Mouse (Mus musculus): ENCODE data around the gene Trim54.

The Trim54 gene

GRCm38 (mm10) chr5:31108000-31108490 lies 8.5 kb upstream of the Trim54 start, which contains the start of gene Slc30a3:
Slc30a3 (minus strand) TSS chr5:31108237.
- DNase-seq: no peak

- DNase-seq: no peak
Observed at GRCm38 (mm10) chr5:31110781-31111180, 5.7 kb upstream of the Trim54 start.

GRCm38 (mm10) chr5:31116912-31117311 lies 400 bp downstream of the Trim54 start:
- DNase-seq: no peak

DNA sequence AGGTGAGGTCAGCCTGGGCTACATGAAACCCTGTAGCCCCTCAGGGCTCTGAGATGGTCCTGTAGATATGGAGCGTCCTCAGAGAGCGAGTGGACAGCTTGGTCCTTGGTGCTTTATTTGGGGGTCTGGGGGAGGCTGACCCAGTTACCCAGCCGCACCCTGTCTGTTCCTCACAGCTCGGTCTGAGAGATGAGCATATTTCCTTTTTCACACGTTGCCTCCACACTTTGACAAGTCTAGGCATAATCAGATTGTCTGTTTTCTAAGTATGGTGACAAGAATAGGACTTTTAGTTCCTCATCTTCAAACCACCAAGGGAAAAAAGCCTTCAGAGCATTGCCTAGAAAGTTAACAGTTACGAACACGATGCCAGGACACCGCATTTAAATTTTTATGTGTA lies 4.6 kb downstream of the Trim54 start:
- no peak for DNase-seq

DNA sequence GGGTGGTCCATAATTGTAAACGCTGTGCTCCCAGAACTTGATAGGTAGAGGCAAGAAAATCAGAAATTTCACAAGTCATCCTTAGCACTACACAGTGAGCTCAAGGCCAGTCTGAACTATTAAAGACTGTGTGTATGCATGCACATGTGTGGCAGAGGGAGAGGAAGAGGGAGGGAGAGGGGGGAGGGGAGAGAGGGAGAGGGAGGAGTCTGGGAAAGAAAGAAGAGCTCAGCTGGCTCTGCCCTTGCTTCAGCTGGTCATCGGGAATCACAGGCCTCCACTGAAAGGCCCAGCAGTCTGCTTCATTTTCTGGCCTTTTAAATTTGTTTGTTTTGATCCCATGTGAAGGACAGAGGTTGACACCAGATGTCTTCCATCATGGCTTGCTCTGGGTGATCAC lies 7.0 kb downstream of the Trim54 start:
- no peak for DNase-seq

GRCm38 (mm10) chr5:31126050-31126449 lies 9.5 kb downstream of the Trim54 start:
- DNase-seq: no peak

GRCm38 (mm10) chr5:31136730-31137424 lies 20.4 kb downstream of the Trim54 start:
- no peak for DNase-seq

DNA sequence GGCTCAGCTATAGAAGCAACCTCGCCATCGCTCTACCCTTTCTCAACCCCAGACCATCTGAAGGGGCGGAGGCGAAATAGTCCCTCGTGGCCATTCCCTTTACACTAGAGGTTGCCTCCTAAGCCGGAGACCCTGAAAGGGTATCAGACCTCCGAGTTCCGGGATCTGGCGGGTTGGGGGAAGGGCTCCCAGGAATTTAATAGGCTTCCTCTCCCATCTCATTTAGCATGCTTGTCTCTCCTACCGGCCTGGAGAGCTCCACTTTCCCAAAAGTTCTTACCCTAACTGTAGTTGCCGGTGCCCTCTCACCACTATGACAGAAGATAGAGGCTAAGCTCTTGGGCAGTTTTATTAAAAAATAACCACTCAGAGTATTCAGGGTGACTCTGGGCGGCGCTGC lies 21.1 kb downstream of the Trim54 start:
- DNase-seq: no peak

- DNase-seq: no peak
Observed at GRCm38 (mm10) chr5:31138241-31138967, 21.9 kb downstream of the Trim54 start, which contains the start of gene Ucn. Ucn (minus strand) TSS chr5:31138829.

DNA sequence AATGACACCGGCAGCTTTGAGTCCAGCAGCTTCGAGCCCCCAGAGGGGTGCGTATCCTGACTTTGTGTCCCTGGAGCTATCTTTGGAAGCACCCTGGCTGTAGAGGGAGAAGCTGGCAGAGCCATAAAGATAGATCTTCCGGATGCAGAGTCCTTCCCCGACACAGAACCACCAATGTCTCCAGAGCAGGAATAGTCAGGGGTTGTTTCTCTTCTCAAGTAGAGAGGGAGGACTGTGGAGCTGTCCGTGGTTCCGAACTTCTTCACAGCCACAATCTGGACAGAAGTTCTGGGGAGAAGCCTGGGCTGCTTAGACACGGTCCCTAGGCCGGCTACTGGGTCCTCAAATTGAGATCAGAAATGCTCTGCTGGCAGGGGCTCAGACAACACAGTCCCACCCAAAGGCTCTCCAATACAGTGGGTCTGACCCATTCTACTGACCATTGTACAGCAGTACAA lies 22.5 kb downstream of the Trim54 start:
- no peak for DNase-seq

DNA sequence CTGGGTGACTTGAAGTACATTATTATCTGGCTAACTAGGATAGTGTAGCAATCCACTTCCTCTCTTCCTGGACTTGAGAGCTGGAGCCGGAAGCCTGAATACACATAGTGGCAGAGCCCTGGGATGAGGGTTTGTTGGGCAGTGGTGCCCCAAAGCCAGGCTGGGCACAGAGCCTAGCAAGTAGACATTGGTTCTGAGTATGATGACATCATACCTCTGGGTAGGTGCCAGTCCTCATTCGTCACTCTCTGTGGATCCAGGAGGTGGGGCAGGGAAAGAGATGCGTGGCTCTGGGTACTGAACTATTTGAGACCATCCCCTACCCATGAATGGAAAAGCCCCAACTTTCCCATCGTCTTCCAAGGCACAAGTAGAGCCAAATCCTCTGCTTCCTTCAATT lies 33.3 kb downstream of the Trim54 start:
- no peak for DNase-seq

- DNase-seq: peak; percentile 68
Observed at GRCm38 (mm10) chr5:31151746-31152145, 35.2 kb downstream of the Trim54 start.

- no peak for DNase-seq
Observed at GRCm38 (mm10) chr5:31153516-31154151, 37.1 kb downstream of the Trim54 start.

GRCm38 (mm10) chr5:31154152-31154553 lies 37.6 kb downstream of the Trim54 start, which contains the start of gene Mpv17:
Mpv17 (minus strand) TSS chr5:31154251.
- DNase-seq: peak; percentile 88

- no peak for DNase-seq
Observed at GRCm38 (mm10) chr5:31162462-31162861, 46.0 kb downstream of the Trim54 start.

DNA sequence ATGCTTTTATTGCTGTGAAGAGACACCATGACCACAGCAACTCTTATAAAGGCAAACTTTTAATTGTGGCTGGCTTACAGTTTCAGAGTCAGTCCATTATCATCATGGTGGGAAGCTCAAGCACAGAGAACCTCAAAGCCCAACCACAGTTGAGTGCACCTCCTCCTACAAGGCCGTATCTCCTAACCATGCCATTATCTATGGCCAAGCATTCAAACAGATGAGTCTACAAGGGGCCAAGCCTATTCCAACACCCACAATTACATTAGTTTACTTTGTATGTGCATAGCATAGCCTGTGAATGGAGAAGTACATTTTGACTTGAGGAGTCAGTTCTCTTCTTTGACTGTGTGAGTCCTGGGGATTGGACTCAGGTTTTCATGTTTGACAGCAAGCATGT lies 48.4 kb downstream of the Trim54 start:
- no peak for DNase-seq

DNA sequence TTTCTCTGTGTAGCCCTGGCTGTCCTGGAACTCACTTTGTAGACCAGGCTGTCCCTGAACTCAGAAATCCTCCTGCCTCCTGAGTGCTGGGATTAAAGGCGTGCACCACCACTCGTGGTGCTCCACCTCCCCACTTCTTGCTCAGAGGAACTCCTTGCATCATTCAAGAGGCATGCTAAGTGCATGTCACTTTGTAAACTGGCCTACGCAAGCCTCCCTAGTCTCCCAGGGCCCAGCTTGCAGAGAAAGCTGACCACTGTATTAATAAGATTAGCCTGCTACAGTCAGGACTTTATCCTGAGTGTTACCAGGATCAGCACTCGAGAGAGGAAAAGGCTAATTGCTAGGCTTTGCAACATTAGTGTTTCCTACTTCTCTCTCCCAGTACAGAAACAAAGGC lies 52.1 kb downstream of the Trim54 start:
- no peak for DNase-seq

DNA sequence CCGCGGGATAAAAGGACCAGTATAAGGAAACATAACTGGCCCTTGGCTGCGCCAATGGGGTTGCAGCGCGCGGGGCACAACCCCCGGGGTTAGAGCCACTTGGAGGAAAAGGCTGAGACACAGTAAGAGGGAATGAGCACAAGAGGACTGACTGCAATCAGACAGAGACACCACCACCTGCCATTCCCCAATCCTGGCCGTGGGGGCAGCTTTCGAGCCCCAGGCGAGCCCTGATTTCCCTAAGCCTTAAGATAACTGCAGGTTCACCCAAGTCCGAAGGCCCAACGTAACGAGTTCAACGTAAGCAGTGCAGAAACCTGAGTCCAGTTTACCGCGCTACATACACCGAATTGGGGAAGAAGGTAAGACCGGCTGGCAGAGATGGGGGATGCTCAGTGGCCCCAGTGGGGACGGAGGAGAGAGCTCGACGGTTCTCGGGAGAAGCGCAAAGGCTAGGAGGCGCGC lies 62.8 kb downstream of the Trim54 start:
- DNase-seq: no peak

DNA sequence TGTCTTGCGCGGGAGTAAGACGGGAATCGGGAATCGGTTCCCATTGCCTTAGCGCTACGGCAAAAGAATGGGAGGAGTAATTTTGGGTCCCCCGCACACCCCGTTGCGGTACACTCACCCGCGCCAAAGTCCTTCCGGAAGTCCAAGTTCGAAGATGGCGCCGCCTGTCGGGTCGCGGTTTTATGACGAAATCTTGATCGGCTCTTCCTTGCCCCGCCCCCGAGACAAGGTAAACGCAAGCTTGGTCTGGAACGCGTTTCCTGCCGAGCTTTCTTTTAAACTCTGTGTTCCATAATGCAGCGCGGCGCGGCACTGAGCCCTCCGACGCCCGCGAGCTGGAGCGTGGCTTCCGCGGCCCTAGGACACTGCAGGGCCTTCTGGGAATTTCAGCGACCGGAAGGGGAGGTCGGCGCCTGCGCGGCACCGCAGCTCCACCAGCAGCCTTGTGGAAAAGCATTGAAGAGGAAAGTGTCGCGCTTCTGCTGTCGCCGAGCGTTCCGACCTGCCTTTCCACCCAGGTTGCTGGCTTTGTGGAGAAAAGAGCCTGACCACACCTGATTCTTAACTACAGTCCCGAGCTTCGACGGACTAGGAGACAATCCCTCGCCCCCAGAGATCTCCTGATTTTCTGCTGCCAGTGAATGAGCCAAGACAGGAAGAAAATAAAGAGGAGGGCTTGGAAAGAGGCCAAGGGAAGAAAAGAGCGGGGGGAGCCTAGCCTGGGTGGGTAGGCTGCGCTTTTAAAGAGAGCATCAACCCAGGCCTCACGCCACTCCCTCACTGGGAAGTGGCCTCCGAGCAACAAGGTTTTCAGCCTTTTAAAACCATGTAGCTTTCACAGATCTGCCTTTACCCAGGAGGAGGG lies 63.5 kb downstream of the Trim54 start, which contains the start of the genes Gm29609 and Gtf3c2:
Gene Gm29609, minus strand, starts transcription at position 146 of the 865 bp plus-strand sequence.
Gene Gtf3c2, minus strand, starts transcription at position 379 of the 865 bp plus-strand sequence.
- peak; percentile 97 for DNase-seq

DNA sequence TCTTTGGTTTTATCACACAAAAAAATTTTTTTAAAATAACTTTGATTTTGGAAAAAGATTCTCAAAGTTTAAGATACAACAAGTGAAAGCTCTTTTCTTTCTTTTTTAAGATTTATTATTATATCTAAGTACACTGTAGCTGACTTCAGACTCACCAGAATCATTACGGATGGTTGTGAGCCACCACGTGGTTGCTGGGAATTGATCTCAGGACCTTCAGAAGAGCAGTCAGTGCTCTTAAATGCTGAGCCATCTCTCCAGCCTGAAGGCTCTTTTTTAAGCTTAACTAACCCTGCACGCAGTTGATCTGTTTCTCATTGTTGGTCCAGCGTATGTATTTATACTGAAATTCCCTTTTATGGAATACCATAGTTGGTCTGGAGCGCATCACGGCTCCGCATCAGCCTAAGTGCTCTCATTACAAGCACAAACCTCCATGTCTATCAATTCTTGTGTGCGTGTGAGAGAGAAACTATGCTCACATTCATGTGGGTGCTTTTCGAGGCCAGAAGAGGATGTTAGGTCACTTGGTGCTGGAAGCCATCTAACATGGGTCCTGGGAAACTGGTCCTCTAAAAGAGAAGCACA lies 64.8 kb downstream of the Trim54 start:
- DNase-seq: no peak

DNA sequence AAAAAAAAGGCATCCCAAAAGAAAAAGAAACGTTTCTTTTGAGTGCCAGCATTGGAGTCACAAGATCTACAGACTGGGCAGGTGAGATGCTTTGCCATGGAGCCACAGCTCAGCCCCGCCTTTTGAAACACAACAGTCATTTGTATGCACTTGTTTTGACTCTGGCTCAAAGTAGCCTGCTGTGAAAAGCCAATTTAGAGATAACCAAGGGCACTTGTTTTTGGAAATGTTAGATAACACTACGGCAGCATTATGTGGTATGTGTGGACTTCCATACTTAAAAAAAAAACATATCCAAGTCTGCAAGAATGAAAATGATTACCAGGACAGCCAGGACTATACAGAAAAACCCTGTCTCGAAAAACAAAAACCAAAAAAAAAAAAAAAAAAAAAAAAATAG lies 67.2 kb downstream of the Trim54 start:
- no peak for DNase-seq
